Mouse (Mus musculus) lung, postnatal 4 days (tissue): ENCODE results near the gene Eif3b.
"Not testable (repeated sequence)": the region's sequence is repeated elsewhere in the genome, so short reads cannot be mapped to it uniquely, and the experiment has no call there.

ENCODE experiments used
- DNase-seq, 2 experiments: peaks; one replicate each; pipeline ENCODE4 v3.0.0; 2021

The Eif3b gene

DNA sequence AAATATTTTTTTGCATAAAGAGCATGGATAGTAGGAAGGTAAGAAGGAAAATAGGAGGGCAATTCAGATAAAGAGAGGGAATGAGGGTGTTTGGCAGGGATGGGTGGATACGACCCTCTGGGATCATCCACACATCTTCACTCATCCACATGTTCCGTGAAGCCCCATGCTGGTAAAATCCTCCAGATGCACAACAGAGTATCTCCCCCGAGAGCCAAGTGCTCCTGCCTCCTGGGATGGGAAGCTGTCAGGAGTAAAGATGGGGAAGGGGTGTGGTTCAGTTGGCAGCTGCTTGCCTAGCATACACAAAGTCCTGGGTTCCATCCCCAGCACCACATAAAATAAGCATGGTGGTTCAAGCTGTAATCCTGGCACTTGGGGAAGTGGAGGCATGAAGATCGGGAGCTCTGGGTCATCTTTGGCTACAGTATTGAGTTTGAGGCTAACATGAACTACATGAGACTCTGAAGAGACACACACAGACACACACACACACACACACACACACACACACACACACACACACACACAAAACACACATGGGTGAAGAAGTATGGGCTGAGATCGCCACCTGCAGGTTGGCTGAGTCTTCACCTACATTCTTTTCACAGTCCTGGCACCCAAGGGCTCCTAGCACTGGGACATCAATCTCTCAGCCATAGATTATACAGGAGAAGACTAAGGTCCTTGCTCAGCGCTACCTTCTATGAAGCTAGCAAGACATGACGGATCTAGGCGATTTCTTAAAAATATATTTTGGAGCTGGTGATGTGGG is 22.8 kb upstream of the Eif3b start:
- DNase-seq, result peak; percentile 41 to 57

DNA sequence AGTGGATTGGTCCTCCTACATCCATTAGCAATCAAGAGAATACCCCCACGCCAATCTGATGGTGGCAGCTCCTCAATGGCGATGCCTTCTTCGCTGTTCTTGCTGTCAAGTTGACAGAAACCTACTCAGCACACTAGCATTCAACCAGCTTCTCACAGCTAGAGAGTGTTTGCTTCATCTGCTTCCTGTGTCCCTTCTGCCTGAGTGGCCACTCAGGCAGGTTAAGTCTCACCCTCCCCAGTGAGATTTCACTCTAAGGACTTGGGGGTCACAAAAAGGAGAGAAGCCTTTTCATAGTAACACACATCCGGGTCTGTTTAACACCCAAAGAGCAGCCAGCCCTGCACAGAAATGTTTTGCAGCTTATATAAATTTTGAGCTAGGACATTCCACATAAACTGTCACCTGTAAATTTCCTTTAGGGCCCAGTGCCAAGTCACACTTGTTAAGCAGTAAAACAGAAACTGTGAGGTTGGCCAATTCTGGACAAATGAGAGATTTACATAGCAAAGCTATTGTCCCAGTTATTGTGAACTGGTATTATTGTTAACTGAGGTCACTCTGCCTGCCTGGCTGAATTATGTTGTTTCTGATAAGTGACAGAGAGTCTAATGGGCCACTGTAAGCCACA is 16.4 kb upstream of the Eif3b start:
- DNase-seq, result peak in 1 of 2 experiments; percentile 36

DNA sequence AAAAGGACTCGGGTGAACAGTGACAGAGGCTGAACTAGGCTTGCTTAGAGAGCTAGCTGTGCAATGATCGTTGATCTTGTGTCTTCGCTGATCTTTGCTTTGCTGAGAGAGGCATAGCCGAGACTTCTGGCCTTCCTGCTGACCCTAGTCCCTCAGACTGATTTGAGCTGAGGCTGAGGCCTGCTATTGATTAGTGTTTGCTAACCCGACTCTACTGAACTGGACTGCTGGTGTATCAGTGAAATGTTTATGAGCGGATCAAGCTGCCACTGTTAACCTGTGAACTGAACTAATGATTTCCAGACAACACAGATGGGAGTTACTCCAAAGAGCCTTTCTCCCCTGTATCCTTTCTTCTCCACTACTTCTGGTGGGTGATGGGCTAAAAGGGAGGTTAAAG is 14.0 kb upstream of the Eif3b start:
- no peak for DNase-seq

DNA sequence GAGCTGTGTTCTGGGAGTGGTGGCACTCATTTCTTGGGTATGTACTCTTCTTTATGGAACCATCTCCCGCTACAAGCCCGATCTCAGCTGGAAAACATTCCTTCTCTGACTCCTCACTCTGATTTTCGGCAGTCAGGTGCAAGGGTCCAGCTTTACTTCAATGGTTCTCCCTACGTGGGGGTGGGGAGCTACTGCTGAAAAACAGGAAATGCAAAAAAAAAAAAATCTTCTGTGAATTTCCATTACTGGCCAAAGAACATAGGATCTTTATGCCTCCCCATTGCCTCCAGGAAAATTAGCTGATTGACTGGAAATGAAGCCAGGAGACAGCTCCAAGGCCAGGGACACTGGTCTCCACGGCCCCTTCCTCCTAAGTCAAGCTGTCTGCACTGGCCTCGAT is 12.5 kb upstream of the Eif3b start:
- DNase-seq, result no peak

DNA sequence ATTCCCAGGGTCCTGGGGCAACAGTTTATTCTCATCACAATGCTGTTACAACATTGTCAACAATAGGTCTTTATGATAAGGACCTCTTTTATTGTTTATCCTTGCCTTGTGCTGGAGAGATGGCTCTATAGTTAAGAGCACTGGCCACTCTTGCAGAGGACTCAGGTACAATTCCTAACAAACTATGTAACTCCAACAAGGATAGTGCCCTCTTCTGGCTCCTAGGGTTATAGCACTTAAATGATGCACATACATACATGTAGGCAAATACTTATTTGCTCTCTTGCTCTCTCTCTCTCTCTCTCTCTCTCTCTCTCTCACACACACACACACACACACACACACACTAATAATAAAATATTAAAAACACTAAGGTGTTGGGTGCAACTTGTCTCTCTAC is 10.3 kb upstream of the Eif3b start:
- DNase-seq, result no peak

DNA sequence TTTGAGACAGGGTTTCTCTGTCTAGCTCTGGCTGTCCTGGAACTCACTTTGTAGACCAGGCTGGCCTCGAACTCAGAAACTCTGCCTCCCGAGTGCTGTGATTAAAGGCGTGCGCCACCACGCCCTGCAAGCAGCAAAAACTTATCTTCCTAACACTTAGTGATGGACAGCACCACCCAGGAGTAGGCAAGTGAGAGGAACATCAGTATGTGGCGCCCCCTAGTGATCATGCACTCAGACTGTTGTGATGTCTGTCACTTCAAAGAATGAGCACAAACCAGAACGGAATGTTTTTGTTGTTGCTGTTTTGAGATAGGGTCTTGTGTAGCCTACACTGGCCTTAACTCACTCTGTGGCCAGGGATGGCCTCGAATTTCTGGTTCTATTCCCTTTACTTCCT is 7.8 kb upstream of the Eif3b start:
- peak; percentile 59 to 79 for DNase-seq

DNA sequence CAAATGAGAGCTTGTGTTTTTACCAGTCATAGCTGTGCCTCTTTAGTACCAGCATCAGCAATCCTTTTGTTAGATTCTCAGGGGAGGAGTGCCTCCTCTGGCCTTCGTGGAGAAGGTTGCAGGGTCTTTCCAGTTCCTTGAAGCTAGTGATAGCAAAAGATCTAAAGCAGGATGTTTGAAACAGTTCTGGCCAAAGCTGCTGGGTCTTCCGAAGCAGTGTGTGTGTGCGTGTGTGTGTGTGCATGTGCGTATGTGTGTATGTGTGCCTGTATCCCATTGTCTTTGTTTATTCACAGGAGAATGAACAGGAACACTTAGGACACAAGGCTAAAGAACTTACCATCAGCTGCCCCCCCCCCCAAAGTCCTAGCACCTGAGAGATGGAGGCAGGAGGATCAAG is 4.5 kb upstream of the Eif3b start:
- DNase-seq, result peak in 1 of 2 experiments; percentile 58

DNA sequence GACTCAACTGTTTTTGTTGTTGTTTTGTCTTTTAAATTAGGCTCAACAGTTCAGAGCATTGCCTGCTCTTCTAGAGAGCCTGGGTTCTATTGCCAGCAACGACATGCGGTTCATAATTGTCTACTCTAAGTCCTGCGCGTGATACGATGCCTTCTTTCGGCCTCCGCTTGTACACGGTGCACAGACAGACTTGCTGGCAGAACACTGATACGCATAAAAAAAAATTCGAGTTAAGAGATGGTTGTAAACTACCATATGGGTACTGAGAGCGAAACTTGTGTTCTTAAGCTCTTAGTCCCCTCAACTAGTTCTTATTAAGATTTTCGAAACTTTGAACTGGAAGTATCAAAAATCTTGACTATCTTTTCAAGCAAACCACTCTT is 1.0 kb upstream of the Eif3b start:
- DNase-seq, result no peak

DNA sequence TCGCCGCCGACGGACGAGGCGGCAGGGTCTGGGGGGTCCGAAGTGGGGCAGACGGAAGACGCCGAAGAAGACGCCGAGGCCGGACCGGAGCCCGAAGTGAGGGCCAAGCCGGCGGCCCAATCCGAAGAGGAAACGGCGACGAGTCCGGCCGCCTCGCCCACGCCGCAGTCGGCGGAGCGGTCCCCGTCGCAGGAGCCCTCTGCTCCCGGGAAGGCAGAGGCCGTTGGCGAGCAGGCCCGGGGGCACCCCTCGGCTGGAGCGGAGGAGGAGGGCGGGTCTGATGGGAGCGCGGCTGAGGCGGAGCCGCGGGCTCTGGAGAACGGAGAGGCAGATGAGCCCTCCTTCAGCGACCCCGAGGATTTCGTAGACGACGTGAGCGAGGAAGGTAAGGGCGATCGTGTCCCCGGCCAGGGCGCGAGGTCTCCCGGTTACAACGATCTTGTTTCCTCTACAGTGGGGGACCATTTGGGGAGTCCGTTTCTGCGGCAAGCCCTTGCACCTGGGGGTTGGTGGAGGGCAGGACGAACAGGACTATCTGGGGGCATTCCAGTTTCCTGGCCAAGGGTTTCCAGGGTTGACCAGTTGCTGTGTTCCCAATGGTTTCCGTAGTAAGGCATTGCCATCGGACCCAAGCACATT is 433 bp downstream of the Eif3b start:
- no peak for DNase-seq

DNA sequence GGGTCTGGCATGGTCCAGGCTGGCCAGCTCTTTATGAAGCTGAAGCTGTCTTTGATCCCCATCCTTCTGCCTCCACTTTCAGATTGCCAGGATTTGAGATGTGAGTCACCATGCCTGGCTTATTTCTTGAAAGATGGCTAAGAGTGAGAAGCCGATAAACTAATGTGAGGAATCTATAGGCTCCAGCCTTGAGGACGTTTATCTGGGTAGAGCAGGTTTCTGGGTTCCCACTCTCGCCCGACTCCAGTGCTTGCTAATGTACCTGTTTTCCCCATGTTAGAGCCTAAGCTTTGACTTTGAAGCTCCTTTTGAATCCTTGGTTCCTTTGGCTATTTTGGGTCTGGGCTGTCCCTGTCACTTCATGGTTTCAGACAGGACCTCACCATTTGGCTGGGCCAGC is 1.5 kb downstream of the Eif3b start:
- no peak for DNase-seq

DNA sequence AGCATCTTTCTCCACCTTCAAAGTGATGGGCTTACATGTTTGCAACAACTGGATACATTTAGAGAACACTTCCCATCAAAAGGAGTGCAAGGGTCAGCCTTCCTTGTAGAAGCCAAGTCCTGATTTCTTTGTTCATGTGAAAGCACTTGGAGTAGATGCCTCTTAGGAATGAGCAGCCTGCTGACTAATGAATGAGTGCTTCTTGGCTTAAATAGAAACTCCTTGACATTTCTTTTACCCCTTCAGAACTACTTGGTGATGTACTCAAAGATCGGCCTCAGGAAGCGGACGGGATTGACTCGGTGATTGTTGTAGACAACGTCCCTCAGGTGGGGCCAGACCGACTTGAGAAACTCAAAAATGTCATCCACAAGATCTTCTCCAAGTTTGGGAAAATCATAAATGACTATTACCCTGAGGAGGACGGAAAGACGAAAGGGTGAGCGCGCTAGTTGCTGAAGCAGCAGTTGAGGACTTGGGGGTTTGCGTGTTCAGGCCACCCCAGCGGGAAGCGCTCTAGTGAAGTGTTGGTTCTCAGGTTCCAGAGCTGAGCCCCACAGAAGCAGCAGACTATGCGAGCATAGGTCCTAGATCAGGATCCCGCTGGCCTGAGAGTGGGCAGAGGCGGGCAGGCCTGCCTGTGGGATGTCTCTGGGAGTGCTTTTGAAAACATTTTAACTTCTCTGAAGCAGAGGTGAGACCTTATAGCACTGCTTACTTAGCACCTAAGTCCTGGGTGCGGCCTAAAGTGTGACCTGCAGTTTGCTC is 6.1 kb downstream of the Eif3b start:
- peak; percentile 36 to 66 for DNase-seq

DNA sequence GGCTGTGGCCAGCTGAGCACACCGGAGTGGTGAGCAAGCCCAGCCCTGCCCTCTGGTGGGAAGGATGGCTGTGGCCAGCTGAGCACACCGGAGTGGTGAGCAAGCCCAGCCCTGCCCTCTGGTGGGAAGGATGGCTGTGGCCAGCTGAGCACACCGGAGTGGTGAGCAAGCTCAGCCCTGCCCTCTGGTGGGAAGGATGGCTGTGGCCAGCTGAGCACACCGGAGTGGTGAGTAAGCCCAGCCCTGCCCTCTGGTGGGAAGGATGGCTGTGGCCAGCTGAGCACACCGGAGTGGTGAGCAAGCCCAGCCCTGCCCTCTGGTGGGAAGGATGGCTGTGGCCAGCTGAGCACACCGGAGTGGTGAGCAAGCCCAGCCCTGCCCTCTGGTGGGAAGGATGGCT is 20.0 kb downstream of the Eif3b start:
- DNase-seq, result peak in 1 of 2 experiments; percentile 35

DNA sequence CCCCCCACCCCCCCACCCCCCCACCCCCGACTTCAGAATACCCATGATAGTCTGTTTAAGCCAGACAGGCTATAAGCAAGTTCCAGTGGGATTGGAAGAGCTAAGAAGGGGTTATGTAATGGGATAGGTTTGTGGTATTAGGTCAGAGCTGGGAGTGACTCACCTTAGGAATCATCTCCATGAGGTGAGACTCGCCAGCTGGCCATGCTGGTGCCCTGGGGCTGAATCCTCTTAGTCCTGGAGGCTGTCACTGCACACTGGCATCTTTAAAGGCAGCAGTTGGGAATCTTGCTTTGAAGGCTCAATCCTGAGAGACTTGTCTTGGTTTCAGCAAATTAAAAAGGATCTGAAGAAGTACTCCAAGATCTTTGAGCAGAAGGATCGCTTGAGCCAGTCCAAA is 22.3 kb downstream of the Eif3b start:
- DNase-seq, result no peak

DNA sequence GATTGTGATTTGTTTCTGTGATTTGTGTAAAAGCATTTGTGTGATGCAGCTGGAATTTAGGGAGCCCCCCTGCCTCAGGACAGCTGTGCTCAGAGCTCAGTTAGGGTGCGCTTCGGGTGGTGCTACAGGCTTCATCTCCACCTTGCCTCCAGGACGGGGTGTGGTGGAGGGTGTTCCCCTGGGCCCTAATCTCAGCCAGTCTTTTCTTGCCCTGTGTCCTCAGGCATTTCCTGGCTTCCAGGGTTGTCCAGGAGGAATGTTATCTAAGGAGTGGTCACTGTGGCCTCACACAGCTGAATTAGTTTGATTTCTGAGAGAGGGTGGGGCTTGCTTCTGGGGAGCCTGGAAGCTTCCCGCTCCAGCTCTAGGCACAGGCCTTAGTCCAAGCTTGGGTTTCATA is 24.9 kb downstream of the Eif3b start:
- no peak for DNase-seq

DNA sequence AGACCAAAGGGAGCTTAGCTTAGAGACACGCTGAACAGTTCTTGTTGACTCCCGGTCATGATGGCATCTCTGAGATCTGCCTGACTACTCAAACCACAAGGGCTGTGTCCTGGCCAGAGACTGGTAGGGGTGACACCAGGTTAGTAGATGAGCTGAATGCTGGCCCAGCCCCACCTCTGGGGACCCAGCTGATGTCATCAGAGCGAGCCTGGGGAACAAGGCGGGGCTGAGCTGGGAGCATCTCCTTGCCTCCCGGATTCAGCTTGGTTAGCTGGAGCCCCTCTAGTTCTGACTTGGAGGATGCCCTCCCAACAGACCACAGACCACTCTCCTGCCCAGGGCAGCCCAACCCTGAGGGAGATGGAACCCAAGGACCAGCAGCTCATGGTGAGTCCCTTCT is 26.2 kb downstream of the Eif3b start, which contains the start of gene Gm4869:
TSS of gene Gm4869 (plus strand) at position 301 of the 400 bp plus-strand sequence.
- DNase-seq, result no peak

DNA sequence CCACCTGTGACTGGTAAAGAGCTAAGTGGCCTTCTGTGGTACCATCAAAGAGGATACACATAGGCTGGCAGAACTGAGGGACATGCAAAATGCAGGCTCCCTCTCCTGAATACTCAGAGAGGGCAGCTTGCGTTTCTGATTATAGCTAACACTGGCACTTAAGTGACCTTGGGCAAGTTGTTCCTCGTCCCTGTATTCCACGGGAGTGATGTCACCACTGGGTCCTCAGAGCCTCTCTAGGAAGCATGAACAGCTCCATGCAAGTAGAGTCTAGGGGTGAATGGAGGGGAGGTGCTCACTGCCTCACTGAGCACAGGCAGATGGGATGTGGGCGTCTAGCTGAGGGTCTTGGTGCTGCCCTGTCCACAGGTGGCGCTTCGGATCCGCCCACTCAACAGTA is 26.9 kb downstream of the Eif3b start:
- DNase-seq, result no peak

DNA sequence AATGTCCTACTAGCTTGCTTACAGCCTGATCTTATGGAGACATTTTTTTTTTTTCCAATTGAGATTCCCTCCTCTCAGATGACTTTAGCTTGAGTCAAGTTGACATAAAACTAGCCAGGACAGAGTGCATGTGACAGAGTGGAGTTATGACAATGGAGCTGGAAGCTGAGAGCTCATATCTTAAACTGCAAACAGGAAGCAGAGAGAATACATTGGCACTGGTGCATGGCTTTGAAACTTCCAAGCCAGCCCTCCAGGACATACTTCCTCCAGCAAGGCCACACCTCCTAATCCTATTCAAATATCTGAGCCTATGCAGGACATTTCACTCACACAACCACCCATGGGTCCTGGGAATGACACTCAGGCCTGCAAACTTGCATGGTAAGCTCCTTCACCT is 35.4 kb downstream of the Eif3b start:
- DNase-seq, result no peak

DNA sequence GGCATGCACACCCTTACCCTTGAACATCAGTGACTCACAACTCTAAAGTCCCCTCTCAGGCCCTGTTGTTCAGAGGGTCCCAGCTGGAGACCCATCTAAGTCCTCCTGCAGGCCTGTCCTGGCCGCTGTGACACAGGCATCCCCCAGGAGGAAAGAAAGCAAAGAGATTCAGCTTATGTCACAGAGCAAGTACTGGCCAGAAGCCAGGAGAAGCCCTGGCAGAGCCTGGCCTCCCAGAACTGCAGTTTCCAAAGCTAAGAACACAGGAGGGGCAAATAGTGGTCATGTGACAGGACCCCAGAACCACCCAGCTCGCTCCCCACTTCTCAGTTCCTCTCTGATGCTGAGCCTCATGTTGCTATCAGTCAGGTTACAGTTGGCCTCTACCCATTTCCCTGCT is 36.3 kb downstream of the Eif3b start:
- no peak for DNase-seq

DNA sequence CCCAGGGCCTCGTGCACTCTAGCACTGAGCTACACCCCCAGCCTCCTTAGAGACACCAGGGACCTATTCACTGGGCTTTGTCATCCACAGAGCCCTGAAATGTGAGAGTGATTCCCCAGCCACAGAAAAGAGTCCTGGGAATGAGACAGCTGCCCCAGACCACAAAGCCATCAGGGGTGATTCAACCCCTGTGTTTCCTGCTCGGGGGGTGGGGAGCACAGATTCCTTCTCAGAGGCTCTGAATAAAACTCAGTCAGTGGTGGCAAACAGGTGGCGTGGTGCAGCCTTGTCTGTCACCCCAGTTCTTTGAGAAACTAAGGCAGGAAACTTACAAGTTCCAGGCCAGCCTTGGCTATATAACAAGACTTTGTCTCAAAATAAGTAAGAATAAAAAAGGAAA is 42.3 kb downstream of the Eif3b start:
- no peak for DNase-seq

DNA sequence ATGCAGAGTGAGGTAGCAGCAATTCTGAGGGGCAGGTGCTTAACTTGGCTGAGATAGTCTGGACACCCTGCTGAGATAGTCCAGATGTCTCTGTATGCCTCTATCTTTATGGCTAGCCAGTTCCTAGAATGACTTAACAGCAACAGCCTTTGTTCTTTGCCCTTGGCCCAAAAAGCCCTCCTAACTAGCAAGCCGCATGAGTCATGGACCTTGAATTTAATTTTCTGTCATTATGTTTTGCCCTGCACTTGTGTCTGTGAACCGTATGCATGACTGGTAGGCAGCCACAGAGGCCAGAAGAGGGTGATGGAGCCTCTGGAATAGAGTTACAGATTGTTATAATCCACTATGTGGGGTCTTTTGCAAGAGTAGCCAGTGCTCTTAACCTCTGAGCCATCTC is 44.0 kb downstream of the Eif3b start:
- not testable (repeated sequence) for DNase-seq

DNA sequence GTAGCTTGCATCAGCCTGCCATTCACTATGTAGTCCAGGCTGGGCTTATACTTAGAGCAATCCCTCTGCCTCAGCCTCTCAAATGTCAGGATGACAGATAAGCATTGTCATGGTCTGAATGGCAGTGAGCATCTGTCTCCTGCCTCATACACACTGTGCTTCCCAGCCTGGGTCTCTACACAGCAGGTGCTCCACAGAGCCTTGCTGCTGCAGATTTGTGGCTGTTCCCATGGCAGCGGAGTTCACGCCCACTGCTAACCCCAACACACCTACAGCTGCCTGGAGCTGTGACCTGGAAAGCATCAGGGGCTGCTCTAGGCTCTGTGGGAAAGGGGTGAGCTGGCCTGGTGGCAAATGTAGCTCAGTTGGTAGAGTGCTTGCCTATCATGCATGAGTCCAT is 45.8 kb downstream of the Eif3b start:
- no peak for DNase-seq

DNA sequence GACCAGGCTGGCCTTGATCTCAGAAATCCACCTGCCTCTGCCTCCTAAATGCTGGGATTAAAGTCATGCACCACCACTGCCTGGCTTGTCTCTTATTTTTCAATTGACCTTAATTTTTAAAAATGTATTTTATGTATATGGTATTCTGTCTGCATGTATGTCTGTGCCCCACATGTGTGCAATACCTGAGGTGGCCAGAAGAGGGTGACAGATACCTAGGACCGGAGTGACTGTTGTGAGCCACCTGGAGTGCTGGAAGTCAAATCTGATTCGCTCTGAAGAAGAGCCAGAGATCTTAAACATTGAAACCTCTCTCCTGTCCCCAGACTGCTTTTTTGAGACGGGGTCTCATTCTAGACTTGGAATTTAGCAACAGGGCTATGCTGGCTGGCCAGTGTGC is 53.2 kb downstream of the Eif3b start:
- peak in 1 of 2 experiments; percentile 19 for DNase-seq

DNA sequence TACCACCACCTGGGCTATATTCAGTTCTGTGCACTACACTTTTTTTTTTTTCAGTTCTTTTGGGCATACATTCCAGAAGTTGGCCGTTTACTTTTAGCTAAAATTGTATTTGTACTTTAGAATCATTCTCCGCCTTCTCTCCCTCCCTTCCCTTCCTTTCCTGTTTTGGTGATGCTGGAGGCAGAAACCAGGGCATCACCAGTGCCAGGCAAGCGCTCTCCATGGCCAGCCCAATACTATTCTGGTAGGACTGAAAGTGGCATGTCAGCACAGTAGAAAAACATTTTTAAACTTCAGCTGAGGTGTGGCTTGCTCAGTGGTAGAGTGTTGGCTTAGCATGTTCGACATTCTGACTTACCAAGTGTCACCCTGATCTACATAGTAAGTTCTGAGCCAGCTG is 62.3 kb downstream of the Eif3b start:
- DNase-seq, result no peak

DNA sequence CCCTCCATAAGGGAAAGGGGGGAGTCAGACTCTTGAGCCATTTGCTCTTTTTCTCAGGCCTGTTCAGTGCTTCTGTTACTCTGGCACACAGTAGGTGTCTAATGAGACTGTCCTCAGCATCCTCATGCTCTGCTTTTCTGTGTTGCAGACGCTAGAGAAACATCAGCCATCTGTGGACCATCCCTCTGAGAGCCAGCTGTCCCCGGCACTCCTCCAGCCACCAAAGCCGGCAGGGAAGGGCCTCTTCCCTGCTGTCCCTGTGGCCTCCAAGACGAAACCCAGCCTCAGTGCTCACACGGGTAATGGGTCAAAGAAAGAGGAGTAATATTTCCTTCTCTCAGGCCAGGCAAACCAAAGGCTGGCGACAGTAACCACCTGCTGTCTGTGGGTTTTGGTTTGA is 72.0 kb downstream of the Eif3b start:
- DNase-seq, result no peak
